Mouse (Mus musculus) bone marrow, adult 2 months (tissue): ENCODE data around the gene Mpp2.

Experiments
- CTCF ChIP-seq: fragments of 200-500 bp; IDR thresholded peaks from 2 replicates; pipeline ENCODE4 v1.5.1; 2011; ENCODE audit warnings: low read length, control low read depth; ENCODE audit not compliant: control insufficient read depth, insufficient read depth
- POLR2A ChIP-seq: fragments of 200-500 bp; IDR thresholded peaks from 2 replicates; pipeline ENCODE4 v1.6.1; 2011; ENCODE audit warnings: low read depth, mild to moderate bottlenecking, control low read depth, low read length, borderline replicate concordance; ENCODE audit not compliant: control insufficient read depth

DNA sequence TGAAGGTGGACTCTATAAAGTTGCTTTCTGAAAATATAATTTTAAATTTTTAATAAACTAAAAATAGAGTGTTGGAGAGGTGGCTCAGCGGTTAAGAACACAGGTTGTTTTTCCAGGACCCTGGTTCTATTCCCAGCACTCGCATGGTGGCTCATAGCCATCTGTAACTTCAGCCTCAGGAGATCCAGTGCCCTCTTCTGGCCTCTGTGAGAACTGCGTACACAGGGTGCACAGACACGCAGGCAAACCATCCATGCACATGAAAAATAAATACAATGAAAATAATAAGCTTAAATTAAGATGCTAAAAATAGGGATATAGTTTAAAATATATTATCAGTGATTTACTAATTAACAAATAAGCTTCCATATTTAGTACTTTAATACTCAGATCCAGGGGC is 47.7 kb downstream of the Mpp2 start:
- TF ChIP-seq CTCF (no peak; the same call in 1 of the 2 replicates), POLR2A (no peak)
